Mouse (Mus musculus) liver, embryonic 11.5 days (tissue): ENCODE data around the gene Rab3ip. TPM values are rescaled to one million over a fixed set of nuclear protein-coding genes. Genes with fewer than 3 reads are reported as not detected.

Experiments used
- ATAC-seq: fragments of 200-750 bp; cut with Nextera tagmentation; replicated peaks from 2 replicates; pipeline ENCODE4 v1.8.0; 2017; ENCODE audit warnings: moderate number of reproducible peaks, mild to moderate bottlenecking, moderate TSS enrichment, moderate library complexity; ENCODE audit not compliant: low FRiP score
- DNase-seq: peaks from one replicate; pipeline ENCODE4 v3.0.0-alpha.2; 2017; ENCODE audit warnings: low spot score
- H3K27ac ChIP-seq: fragments of 300-500 bp; sonication (generic); 2 replicates; pipeline ENCODE4 v1.5.1; 2014; ENCODE audit warnings: mild to moderate bottlenecking, low read depth, low read length, control low read depth
- H3K27me3 ChIP-seq: fragments of 300-500 bp; sonication (generic); replicated peaks from 2 replicates; pipeline ENCODE4 v1.6.1; 2014; ENCODE audit warnings: low read length, mixed read lengths; ENCODE audit not compliant: control insufficient read depth, insufficient read depth
- H3K36me3 ChIP-seq: fragments of 300-500 bp; sonication (generic); 2 replicates; pipeline ENCODE4 v1.6.1; 2014; ENCODE audit warnings: mild to moderate bottlenecking, low read length, moderate library complexity, mixed read lengths; ENCODE audit not compliant: control insufficient read depth, insufficient read depth
- H3K4me1 ChIP-seq: fragments of 300-500 bp; sonication (generic); replicated peaks from 2 replicates; pipeline ENCODE4 v1.6.1; 2014; ENCODE audit warnings: low read length, mixed read lengths; ENCODE audit not compliant: control insufficient read depth, insufficient read depth
- H3K4me2 ChIP-seq: fragments of 300-500 bp; sonication (generic); 2 replicates; pipeline ENCODE4 v1.6.1; 2014; ENCODE audit warnings: mild to moderate bottlenecking, control low read depth, moderate library complexity
- H3K4me3 ChIP-seq: fragments of 300-500 bp; sonication (generic); 2 replicates; pipeline ENCODE4 v1.5.1; 2014; ENCODE audit warnings: low read depth, low read length, control low read depth
- H3K9ac ChIP-seq: fragments of 300-500 bp; sonication (generic); 2 replicates; pipeline ENCODE4 v1.6.1; 2014; ENCODE audit warnings: low read depth, low read length, control low read depth
- H3K9me3 ChIP-seq: fragments of 300-500 bp; sonication (generic); 2 replicates; pipeline ENCODE4 v1.6.1; 2016; ENCODE audit warnings: low read length, inconsistent platforms, mixed read lengths; ENCODE audit not compliant: control insufficient read depth
- WGBS: fragments of 180-500 bp; shearing (Covaris S2); extraction: QIAGEN DNeasy Blood & Tissue Kit; methylation state at CpG from one replicate; pipeline ENCODE4 v1.1.7; 2014; 5-methylcytosine and 5-hydroxymethylcytosine counted together
- polyA plus RNA-seq: library from polyadenylated mRNA; unstranded; fragments of >200 nt; fragmentation: Nextera tagmentation; extraction: Ambion mirVana; gene quantifications from 2 replicates; pipeline ENCODE4 v1.2.1, GENCODE M21; 2014

The Rab3ip gene
- polyA plus RNA-seq, 1 experiment from 2014 or later: 16.2 TPM

GRCm38 (mm10) chr10:116920641-116921040, 29.9 kb downstream of the Rab3ip start:
- no peaks in the 10 kb centered on the region for H3K4me1 ChIP-seq
- no peak overlapping the region for H3K4me2 ChIP-seq
- H3K27ac ChIP-seq: no peak overlapping the region
- peaks cover 7% of the 10 kb centered on the region; the same call in 1 of the 2 replicates for H3K36me3 ChIP-seq
- no peaks in the 10 kb centered on the region for H3K27me3 ChIP-seq
- no peak overlapping the region for H3K4me3 ChIP-seq
- H3K9ac ChIP-seq: no peak overlapping the region
- no peaks in the 10 kb centered on the region for H3K9me3 ChIP-seq
- ATAC-seq (no peak), DNase-seq (no peak)
- 86% methylated on average over 8 of the region's 8 CpGs for WGBS

- 88% methylated on average over 25 of the region's 25 CpGs for WGBS
- H3K9ac ChIP-seq: no peak overlapping the region
- H3K27me3 ChIP-seq: no peaks in the 10 kb centered on the region
- no peak overlapping the region for H3K4me3 ChIP-seq
- H3K9me3 ChIP-seq: no peaks in the 10 kb centered on the region
- H3K4me2 ChIP-seq: no peak overlapping the region
- ATAC-seq (no peak), DNase-seq (no peak)
- peaks cover 7% of the 10 kb centered on the region; the same call in 1 of the 2 replicates for H3K36me3 ChIP-seq
- no peaks in the 10 kb centered on the region for H3K4me1 ChIP-seq
- H3K27ac ChIP-seq: no peak overlapping the region
Observed at GRCm38 (mm10) chr10:116919368-116920317, 30.9 kb downstream of the Rab3ip start.

GRCm38 (mm10) chr10:116916581-116916980, 34.0 kb downstream of the Rab3ip start:
- H3K4me1 ChIP-seq: no peaks in the 10 kb centered on the region
- no peak overlapping the region for H3K9ac ChIP-seq
- no peaks in the 10 kb centered on the region for H3K27me3 ChIP-seq
- no peak overlapping the region for H3K4me3 ChIP-seq
- H3K9me3 ChIP-seq: no peaks in the 10 kb centered on the region
- 77% methylated on average over 8 of the region's 8 CpGs for WGBS
- ATAC-seq (no peak), DNase-seq (no peak)
- no peak overlapping the region for H3K27ac ChIP-seq
- H3K36me3 ChIP-seq: peaks cover 6% of the 10 kb centered on the region; the same call in 1 of the 2 replicates
- no peak overlapping the region for H3K4me2 ChIP-seq

GRCm38 (mm10) chr10:116915286-116915685, 35.3 kb downstream of the Rab3ip start:
- H3K9ac ChIP-seq: no peak overlapping the region
- DNase-seq (no peak), ATAC-seq (no peak)
- H3K27ac ChIP-seq: no peak overlapping the region
- no peak overlapping the region for H3K4me2 ChIP-seq
- WGBS: 88% methylated on average over 8 of the region's 8 CpGs
- no peaks in the 10 kb centered on the region for H3K4me1 ChIP-seq
- no peak overlapping the region for H3K4me3 ChIP-seq
- no peaks in the 10 kb centered on the region for H3K9me3 ChIP-seq
- no peaks in the 10 kb centered on the region for H3K27me3 ChIP-seq
- peaks cover 6% of the 10 kb centered on the region; the same call in 1 of the 2 replicates for H3K36me3 ChIP-seq

GRCm38 (mm10) chr10:116914586-116914985, 36.0 kb downstream of the Rab3ip start:
- ATAC-seq (no peak), DNase-seq (no peak)
- H3K4me2 ChIP-seq: no peak overlapping the region
- WGBS: 92% methylated on average over 9 of the region's 9 CpGs
- H3K27me3 ChIP-seq: no peaks in the 10 kb centered on the region
- peaks cover 9% of the 10 kb centered on the region; the same call in 1 of the 2 replicates for H3K36me3 ChIP-seq
- H3K4me3 ChIP-seq: no peak overlapping the region
- no peaks in the 10 kb centered on the region for H3K4me1 ChIP-seq
- no peak overlapping the region for H3K27ac ChIP-seq
- no peaks in the 10 kb centered on the region for H3K9me3 ChIP-seq
- no peak overlapping the region for H3K9ac ChIP-seq

- no peaks in the 10 kb centered on the region for H3K27me3 ChIP-seq
- H3K9me3 ChIP-seq: no peaks in the 10 kb centered on the region
- DNase-seq: no peak
- H3K36me3 ChIP-seq: peaks cover 6% of the 10 kb centered on the region; the same call in 1 of the 2 replicates
- H3K4me3 ChIP-seq: no peak overlapping the region
- H3K27ac ChIP-seq: no peak overlapping the region
- peaks cover 4% of the 10 kb centered on the region; the same call in 1 of the 2 replicates for H3K4me1 ChIP-seq
- WGBS: 82% methylated on average over 17 of the region's 17 CpGs
- H3K4me2 ChIP-seq: no peak overlapping the region
- H3K9ac ChIP-seq: no peak overlapping the region
- ATAC-seq: no peak
Observed at GRCm38 (mm10) chr10:116913647-116914273, 36.8 kb downstream of the Rab3ip start.

GRCm38 (mm10) chr10:116912850-116913249, 37.7 kb downstream of the Rab3ip start:
- H3K4me3 ChIP-seq: no peak overlapping the region
- no peak overlapping the region for H3K9ac ChIP-seq
- no peaks in the 10 kb centered on the region for H3K27me3 ChIP-seq
- H3K4me1 ChIP-seq: peaks cover 6% of the 10 kb centered on the region; the same call in 1 of the 2 replicates
- peaks cover 6% of the 10 kb centered on the region; the same call in 1 of the 2 replicates for H3K36me3 ChIP-seq
- no peak overlapping the region for H3K4me2 ChIP-seq
- H3K27ac ChIP-seq: no peak overlapping the region
- H3K9me3 ChIP-seq: no peaks in the 10 kb centered on the region
- WGBS: 87% methylated on average over 9 of the region's 9 CpGs
- DNase-seq (no peak), ATAC-seq (no peak)

- Histone ChIP-seq H3K4me1 (peaks cover 9% of the 10 kb centered on the region; the same call in 1 of the 2 replicates), H3K36me3 (peaks cover 13% of the 10 kb centered on the region; the same call in 1 of the 2 replicates), H3K27ac (peak overlapping the region; percentile 79)
Observed at GRCm38 (mm10) chr10:116908901-116909642, 41.5 kb downstream of the Rab3ip start.

More at GRCm38 (mm10) chr10:116908901-116909642, 41.5 kb downstream of the Rab3ip start:
- Histone ChIP-seq H3K4me3 (peak overlapping the region; percentile 4; the same call in 1 of the 2 replicates), H3K4me2 (peak overlapping the region; percentile 46), H3K9ac (peak overlapping the region; percentile 7; the same call in 1 of the 2 replicates), H3K27me3 (no peaks in the 10 kb centered on the region), H3K9me3 (no peaks in the 10 kb centered on the region)
- ATAC-seq (peak; percentile 99), DNase-seq (peak; percentile 53)
- WGBS: 39% methylated on average over 15 of the region's 15 CpGs
